Mouse (Mus musculus): ENCODE data around the gene Retreg1. TPM values are rescaled to one million over a fixed set of nuclear protein-coding genes. Genes with fewer than 3 reads are reported as not detected.
"Not testable (repeated sequence)": the region's sequence is repeated elsewhere in the genome, so short reads cannot be mapped to it uniquely, and the experiment has no call there.

Retreg1 gene
- polyA plus RNA-seq, 3 experiments from 2014 or later = 53.0 to 73.2 (median 58.3) TPM

- ATAC-seq = no peak
Observed at GRCm38 (mm10) chr15:25949696-25950095, 106.7 kb downstream of the Retreg1 start.

GRCm38 (mm10) chr15:25950584-25950983 lies 107.6 kb downstream of the Retreg1 start:
- ATAC-seq = no peak

- ATAC-seq = no peak
Observed at GRCm38 (mm10) chr15:25951037-25951436, 108.1 kb downstream of the Retreg1 start.

GRCm38 (mm10) chr15:25956001-25956400 lies 113.0 kb downstream of the Retreg1 start:
- no peak for ATAC-seq

GRCm38 (mm10) chr15:25956422-25957117 lies 113.6 kb downstream of the Retreg1 start:
- no peak for ATAC-seq

GRCm38 (mm10) chr15:25957651-25958050 lies 114.7 kb downstream of the Retreg1 start:
- ATAC-seq = no peak

- peak; percentile 55 for ATAC-seq
Observed at GRCm38 (mm10) chr15:25959375-25959774, 116.4 kb downstream of the Retreg1 start.

- no peak for ATAC-seq
Observed at GRCm38 (mm10) chr15:25960231-25960630, 117.3 kb downstream of the Retreg1 start.

GRCm38 (mm10) chr15:25966220-25966774 lies 123.3 kb downstream of the Retreg1 start:
- no peak for ATAC-seq

- no peak for ATAC-seq
Observed at GRCm38 (mm10) chr15:25971596-25971995, 128.6 kb downstream of the Retreg1 start.

GRCm38 (mm10) chr15:25972758-25973157 lies 129.8 kb downstream of the Retreg1 start:
- no peak for ATAC-seq

- no peak for ATAC-seq
Observed at GRCm38 (mm10) chr15:25974352-25974751, 131.4 kb downstream of the Retreg1 start.

GRCm38 (mm10) chr15:25975810-25976209 lies 132.8 kb downstream of the Retreg1 start:
- ATAC-seq = no peak

- ATAC-seq = not testable (repeated sequence)
Observed at GRCm38 (mm10) chr15:25983614-25984013, 140.6 kb downstream of the Retreg1 start.

GRCm38 (mm10) chr15:25984067-25984733 lies 141.2 kb downstream of the Retreg1 start, which contains the start of gene Zfp622:
TSS of gene Zfp622 (plus strand) at chr15:25984366.
- ATAC-seq = peak; percentile 92

- peak; percentile 10 for ATAC-seq
Observed at GRCm38 (mm10) chr15:25984734-25985492, 141.9 kb downstream of the Retreg1 start.

GRCm38 (mm10) chr15:25992992-25993727 lies 150.2 kb downstream of the Retreg1 start:
- peak; percentile 77 for ATAC-seq

- no peak for ATAC-seq
Observed at GRCm38 (mm10) chr15:25995521-25995920, 152.5 kb downstream of the Retreg1 start.

GRCm38 (mm10) chr15:25999545-25999944 lies 156.6 kb downstream of the Retreg1 start:
- ATAC-seq = not testable (repeated sequence)

- no peak for ATAC-seq
Observed at GRCm38 (mm10) chr15:26008621-26009020, 165.6 kb downstream of the Retreg1 start.

- no peak for ATAC-seq
Observed at GRCm38 (mm10) chr15:26012891-26013290, 169.9 kb downstream of the Retreg1 start.

- ATAC-seq = no peak
Observed at GRCm38 (mm10) chr15:26015979-26016665, 173.1 kb downstream of the Retreg1 start.

Measured in inflammation-experienced regulatory T-cells, adult 6 months (primary cell).